Mouse (Mus musculus): ENCODE measurements around the gene Nupl1. TPM values are rescaled to one million over a fixed set of nuclear protein-coding genes. Genes with fewer than 3 reads are reported as not detected.

Nupl1 gene
- polyA plus RNA-seq, 2 experiments from 2014 or later = 0.09 to 0.30 TPM

DNA sequence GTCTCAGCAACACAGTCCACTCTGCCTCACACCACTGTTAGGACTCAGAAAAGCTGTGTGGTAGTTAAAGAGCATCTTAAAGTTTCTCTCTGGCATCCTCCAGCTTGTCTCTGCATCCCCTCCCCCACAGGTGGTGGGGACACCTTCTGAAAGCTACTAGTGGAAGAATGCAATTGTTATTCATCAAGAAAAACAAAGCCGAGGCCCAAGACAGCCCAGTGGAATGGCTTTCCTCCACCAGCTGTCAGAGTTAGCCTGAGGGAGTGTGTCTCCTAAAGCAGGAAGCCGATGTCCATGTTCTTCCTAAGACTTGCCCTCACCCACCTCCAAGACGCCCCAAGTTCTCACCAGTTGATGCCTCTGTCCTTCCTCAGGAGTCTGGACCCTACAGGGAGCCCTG is 102.3 kb downstream of the Nupl1 start:
- no peak for ATAC-seq

DNA sequence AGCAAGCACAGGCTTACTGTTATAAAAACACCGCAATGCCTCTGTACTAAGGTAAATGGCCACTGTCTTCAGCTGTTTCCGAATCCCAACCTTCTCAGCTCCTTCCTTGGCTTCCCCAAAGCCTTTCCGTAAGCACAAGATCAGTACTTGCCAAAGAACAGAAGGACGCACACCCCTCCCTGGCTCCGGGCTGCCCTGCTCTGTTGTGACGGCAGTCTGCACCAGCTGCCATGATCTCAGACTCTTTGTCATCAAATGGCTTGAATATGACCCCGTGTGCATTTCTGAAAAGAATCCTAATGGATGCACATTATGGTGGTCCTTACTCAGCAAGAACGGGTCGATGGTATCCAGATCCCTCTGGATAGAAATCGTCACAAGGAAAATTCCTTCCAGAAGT is 108.0 kb downstream of the Nupl1 start:
- ATAC-seq = no peak

DNA sequence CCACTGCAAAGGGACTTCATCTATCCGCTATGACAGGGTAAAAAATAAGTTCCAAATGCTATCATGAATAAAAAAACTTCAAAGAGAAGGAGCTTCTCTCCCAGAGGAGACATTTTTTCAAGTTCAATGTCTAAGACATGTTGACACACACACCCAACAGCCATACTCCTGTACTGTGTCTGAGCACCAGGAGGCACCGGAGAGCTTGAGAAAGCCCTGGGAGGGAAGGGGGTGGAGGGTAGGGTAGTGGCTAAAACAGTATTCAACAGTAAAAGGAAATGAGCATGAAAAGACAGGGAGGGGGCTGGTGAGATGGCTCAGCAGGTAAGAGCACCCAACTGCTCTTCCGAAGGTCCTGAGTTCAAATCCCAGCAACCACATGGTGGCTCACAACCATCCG is 112.9 kb downstream of the Nupl1 start:
- ATAC-seq = peak; percentile 47

DNA sequence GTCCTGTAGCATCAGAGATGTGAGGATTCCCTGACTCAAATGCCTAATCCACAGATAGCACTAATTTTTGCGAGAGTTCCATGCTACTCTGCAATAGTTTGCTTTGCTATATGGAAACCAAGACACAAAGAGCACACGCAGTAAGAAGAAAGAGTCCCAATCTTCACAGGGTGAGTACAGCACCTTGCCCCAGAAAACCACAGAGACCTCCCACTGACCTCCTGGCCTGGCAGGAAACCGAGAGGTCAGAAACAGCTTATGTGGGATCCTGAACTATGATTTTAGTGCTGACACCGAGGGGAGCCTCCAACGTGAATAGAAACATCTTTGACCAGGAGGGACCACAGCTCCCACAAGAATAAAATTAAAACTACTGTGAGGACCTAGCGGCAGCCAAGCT is 113.4 kb downstream of the Nupl1 start:
- no peak for ATAC-seq

DNA sequence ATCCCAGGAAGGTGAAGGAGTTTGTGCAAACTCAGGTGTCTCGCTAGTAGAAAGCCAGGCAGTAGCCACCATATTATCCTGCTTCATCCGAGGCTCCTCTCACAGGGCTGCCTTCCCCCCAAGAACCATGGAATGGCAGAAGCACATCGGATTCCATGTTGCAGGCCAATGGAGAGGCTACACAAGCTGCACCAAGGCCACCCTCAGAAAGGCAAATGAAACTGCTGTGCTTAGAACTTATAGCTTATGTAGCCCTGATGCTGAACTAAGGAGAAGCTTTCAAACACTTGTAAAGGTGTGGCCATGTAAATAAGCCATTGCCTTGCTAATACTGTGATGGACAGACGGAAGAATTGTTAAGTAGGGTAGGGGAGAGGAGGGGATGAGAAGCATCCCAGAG is 115.4 kb downstream of the Nupl1 start:
- no peak for ATAC-seq

DNA sequence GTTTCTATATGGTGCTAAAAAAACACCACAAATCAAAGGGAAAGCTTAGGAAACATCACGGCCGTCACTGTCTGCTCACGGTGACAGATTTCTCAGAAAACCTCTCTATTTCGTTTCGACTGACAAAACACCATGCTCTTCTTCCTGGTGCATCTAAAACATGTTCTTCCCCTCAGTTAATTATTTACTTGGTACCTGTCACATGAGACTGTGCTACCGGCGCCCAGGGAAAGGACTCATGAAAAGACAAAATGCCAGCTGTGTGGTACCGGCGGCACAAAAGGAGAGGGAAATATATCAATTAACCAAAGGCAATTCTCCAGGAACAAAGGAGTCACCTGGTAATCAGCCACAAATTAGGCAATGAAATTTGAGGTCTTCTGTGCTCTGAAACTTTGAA is 116.5 kb downstream of the Nupl1 start:
- no peak for ATAC-seq

Other genes with a start within 250 kb of the Nupl1 start
- 1 to 10 TPM in 1 of 2 experiments, under 1 TPM in 1; 0.98 to 1.9 TPM for gene Atp8a2, start 54.3 kb downstream of the Nupl1 start, polyA plus RNA-seq (2017; shearing (Covaris generic))
- gene Gm49336, start 76 bp upstream of the Nupl1 start, polyA plus RNA-seq (2017; shearing (Covaris generic)) = 10 to 100 TPM; 14.7 to 20.6 TPM
- gene Mtmr6, start 13.8 kb upstream of the Nupl1 start, polyA plus RNA-seq (2017; shearing (Covaris generic)) = 10 to 100 TPM; 45.4 to 59.2 TPM
- gene Amer2, start 121.8 kb upstream of the Nupl1 start, polyA plus RNA-seq (2017; shearing (Covaris generic)) = not detected